Mouse (Mus musculus): ENCODE measurements around the gene Kbtbd6. TPM values are rescaled to one million over a fixed set of nuclear protein-coding genes. Genes with fewer than 3 reads are reported as not detected.
"Not testable (repeated sequence)": the region's sequence is repeated elsewhere in the genome, so short reads cannot be mapped to it uniquely, and the experiment has no call there.

Gene Kbtbd6
- polyA plus RNA-seq, 1 experiment, result 0.25 TPM

DNA sequence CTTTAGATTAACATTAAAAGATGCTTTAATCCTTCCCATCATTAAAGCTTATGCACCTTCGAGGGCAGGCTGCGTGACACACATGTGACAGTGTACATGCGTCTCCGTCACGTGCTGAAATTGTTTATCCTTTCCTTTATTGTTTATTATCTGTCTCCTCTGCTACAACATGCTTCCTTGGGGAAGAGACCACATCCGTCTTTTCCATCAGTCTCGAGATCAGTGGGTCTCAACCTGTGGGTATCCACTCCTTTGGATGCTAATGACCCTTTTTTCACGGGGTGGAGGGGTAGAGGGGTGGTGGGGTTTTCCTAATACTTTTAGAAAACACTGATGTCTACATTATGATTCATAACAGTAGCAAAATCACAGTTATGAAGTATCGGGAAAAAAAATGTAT, 7.0 kb upstream of the Kbtbd6 start:
- Histone ChIP-seq H3K79me2 (ENCODE audit: control insufficient read depth, insufficient read depth) (no peaks in the 10 kb centered on the region), H3K27me3 (ENCODE audit: control insufficient read depth, insufficient read depth, insufficient read length) (no peaks in the 10 kb centered on the region), H3K36me3 (ENCODE audit: control insufficient read depth, insufficient read depth) (no peaks in the 10 kb centered on the region), H3K79me3 (ENCODE audit: low read depth) (no peaks in the 10 kb centered on the region), H3K4me3 (ENCODE audit: insufficient read depth, poor library complexity, severe bottlenecking) (no peak overlapping the region), H3ac (ENCODE audit: control insufficient read depth, insufficient read length, low read depth) (no peak overlapping the region)
- TF ChIP-seq MYOD1 (IDR thresholded peaks at IDR 0.05; ENCODE audit: control insufficient read depth, insufficient read length, low read depth), result no peak
- no peak for TF ChIP-seq CTCF (IDR thresholded peaks at IDR 0.05; ENCODE audit: control insufficient read depth, insufficient read depth, insufficient read length)
- no peak for TF ChIP-seq CEBPB (IDR thresholded peaks at IDR 0.05; ENCODE audit: low read depth)
- TF ChIP-seq FOSL1 (IDR thresholded peaks at IDR 0.05; ENCODE audit: insufficient read depth, low read length, poor library complexity, severe bottlenecking), result no peak
- no peak for TF ChIP-seq MYOG (IDR thresholded peaks at IDR 0.05; ENCODE audit: control insufficient read depth, extremely low read depth, insufficient read length)
- no peak for TF ChIP-seq MAX (IDR thresholded peaks at IDR 0.05)
- TF ChIP-seq USF1 (IDR thresholded peaks at IDR 0.05; ENCODE audit: low read depth), result no peak

- TF ChIP-seq USF1 (IDR thresholded peaks at IDR 0.05; ENCODE audit: low read depth), result no peak
- TF ChIP-seq CTCF (IDR thresholded peaks at IDR 0.05; ENCODE audit: control insufficient read depth, insufficient read depth, insufficient read length), result no peak
- no peak for TF ChIP-seq MYOG (IDR thresholded peaks at IDR 0.05; ENCODE audit: control insufficient read depth, extremely low read depth, insufficient read length)
- no peaks in the 10 kb centered on the region for H3K36me3 ChIP-seq (ENCODE audit: control insufficient read depth, insufficient read depth)
- H3K27me3 ChIP-seq (ENCODE audit: control insufficient read depth, insufficient read depth, insufficient read length), result no peaks in the 10 kb centered on the region
- no peaks in the 10 kb centered on the region for H3K79me2 ChIP-seq (ENCODE audit: control insufficient read depth, insufficient read depth)
- H3K4me3 ChIP-seq (ENCODE audit: insufficient read depth, poor library complexity, severe bottlenecking), result no peak overlapping the region
- H3ac ChIP-seq (ENCODE audit: control insufficient read depth, insufficient read length, low read depth), result no peak overlapping the region
- no peaks in the 10 kb centered on the region for H3K79me3 ChIP-seq (ENCODE audit: low read depth)
Observed at GRCm38 (mm10) chr14:79445055-79445620, 6.5 kb upstream of the Kbtbd6 start.

- H3K79me3 ChIP-seq (ENCODE audit: low read depth); H3K27me3 ChIP-seq (ENCODE audit: control insufficient read depth, insufficient read depth, insufficient read length); H3ac ChIP-seq (ENCODE audit: control insufficient read depth, insufficient read length, low read depth); H3K79me2 ChIP-seq (ENCODE audit: control insufficient read depth, insufficient read depth); H3K36me3 ChIP-seq (ENCODE audit: control insufficient read depth, insufficient read depth); H3K4me3 ChIP-seq (ENCODE audit: insufficient read depth, poor library complexity, severe bottlenecking): not testable (repeated sequence)
Observed at GRCm38 (mm10) chr14:79452591-79452934, 928 bp downstream of the Kbtbd6 start.

GRCm38 (mm10) chr14:79460401-79460800, 8.8 kb downstream of the Kbtbd6 start:
- Histone ChIP-seq H3ac (ENCODE audit: control insufficient read depth, insufficient read length, low read depth) (no peak overlapping the region), H3K36me3 (ENCODE audit: control insufficient read depth, insufficient read depth) (peaks cover 38% of the 10 kb centered on the region), H3K79me2 (ENCODE audit: control insufficient read depth, insufficient read depth) (no peaks in the 10 kb centered on the region), H3K4me3 (ENCODE audit: insufficient read depth, poor library complexity, severe bottlenecking) (no peak overlapping the region), H3K27me3 (ENCODE audit: control insufficient read depth, insufficient read depth, insufficient read length) (no peaks in the 10 kb centered on the region), H3K79me3 (ENCODE audit: low read depth) (no peaks in the 10 kb centered on the region)
- TF ChIP-seq MYOG (IDR thresholded peaks at IDR 0.05; ENCODE audit: control insufficient read depth, extremely low read depth, insufficient read length) (no peak), MYOD1 (IDR thresholded peaks at IDR 0.05; ENCODE audit: control insufficient read depth, insufficient read length, low read depth) (no peak)

GRCm38 (mm10) chr14:79460988-79461387, 9.4 kb downstream of the Kbtbd6 start:
- Histone ChIP-seq H3K4me3 (ENCODE audit: insufficient read depth, poor library complexity, severe bottlenecking) (no peak overlapping the region), H3K79me3 (ENCODE audit: low read depth) (no peaks in the 10 kb centered on the region), H3K36me3 (ENCODE audit: control insufficient read depth, insufficient read depth) (peaks cover 44% of the 10 kb centered on the region), H3K27me3 (ENCODE audit: control insufficient read depth, insufficient read depth, insufficient read length) (no peaks in the 10 kb centered on the region), H3ac (ENCODE audit: control insufficient read depth, insufficient read length, low read depth) (no peak overlapping the region), H3K79me2 (ENCODE audit: control insufficient read depth, insufficient read depth) (no peaks in the 10 kb centered on the region)
- no peak for TF ChIP-seq MAX (IDR thresholded peaks at IDR 0.05)
- no peak for TF ChIP-seq CEBPB (IDR thresholded peaks at IDR 0.05; ENCODE audit: low read depth)
- TF ChIP-seq MYOD1 (IDR thresholded peaks at IDR 0.05; ENCODE audit: control insufficient read depth, insufficient read length, low read depth), result no peak
- no peak for TF ChIP-seq FOSL1 (IDR thresholded peaks at IDR 0.05; ENCODE audit: insufficient read depth, low read length, poor library complexity, severe bottlenecking)
- TF ChIP-seq CTCF (IDR thresholded peaks at IDR 0.05; ENCODE audit: control insufficient read depth, insufficient read depth, insufficient read length), result no peak
- TF ChIP-seq USF1 (IDR thresholded peaks at IDR 0.05; ENCODE audit: low read depth), result no peak
- no peak for TF ChIP-seq MYOG (IDR thresholded peaks at IDR 0.05; ENCODE audit: control insufficient read depth, extremely low read depth, insufficient read length)

DNA sequence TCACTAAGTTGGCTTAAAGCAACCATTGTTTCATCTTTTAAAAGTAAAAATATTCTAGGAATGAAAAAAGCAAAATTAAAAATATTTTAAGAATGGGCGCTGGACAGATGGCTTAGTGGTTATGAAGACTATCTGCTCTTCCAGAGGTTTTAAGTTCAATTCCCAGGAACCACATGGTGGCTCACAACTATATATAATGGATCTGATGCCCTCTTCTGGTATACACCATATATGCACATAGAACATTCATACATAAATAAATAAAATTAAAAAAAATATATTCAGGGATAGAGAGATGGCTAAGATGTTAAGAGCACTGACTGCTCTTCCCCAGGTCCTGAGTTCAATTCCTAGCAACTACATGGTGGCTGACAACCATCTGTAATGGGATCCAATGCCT, 14.0 kb downstream of the Kbtbd6 start:
- no peak overlapping the region for H3ac ChIP-seq (ENCODE audit: control insufficient read depth, insufficient read length, low read depth)
- H3K4me3 ChIP-seq (ENCODE audit: insufficient read depth, poor library complexity, severe bottlenecking), result no peak overlapping the region
- no peaks in the 10 kb centered on the region for H3K79me3 ChIP-seq (ENCODE audit: low read depth)
- H3K79me2 ChIP-seq (ENCODE audit: control insufficient read depth, insufficient read depth), result no peaks in the 10 kb centered on the region
- peaks cover 86% of the 10 kb centered on the region for H3K36me3 ChIP-seq (ENCODE audit: control insufficient read depth, insufficient read depth)
- TF ChIP-seq FOSL1 (IDR thresholded peaks at IDR 0.05; ENCODE audit: insufficient read depth, low read length, poor library complexity, severe bottlenecking) (no peak), CTCF (IDR thresholded peaks at IDR 0.05; ENCODE audit: control insufficient read depth, insufficient read depth, insufficient read length) (no peak), CEBPB (IDR thresholded peaks at IDR 0.05; ENCODE audit: low read depth) (no peak), MYOD1 (IDR thresholded peaks at IDR 0.05; ENCODE audit: control insufficient read depth, insufficient read length, low read depth) (no peak), MYOG (IDR thresholded peaks at IDR 0.05; ENCODE audit: control insufficient read depth, extremely low read depth, insufficient read length) (no peak), USF1 (IDR thresholded peaks at IDR 0.05; ENCODE audit: low read depth) (no peak), MAX (IDR thresholded peaks at IDR 0.05) (no peak)
- H3K27me3 ChIP-seq (ENCODE audit: control insufficient read depth, insufficient read depth, insufficient read length), result no peaks in the 10 kb centered on the region
